Mouse (Mus musculus): ENCODE measurements at regions not wholly inside any gene's neighbourhood (a gene's known extent, or its start where the extent isn't known, plus 50 kb on each side); places are given as distances from the start of the nearest gene placed in this dataset.
"Not testable (repeated sequence)": the region's sequence is repeated elsewhere in the genome, so short reads cannot be mapped to it uniquely, and the experiment has no call there.

DNA sequence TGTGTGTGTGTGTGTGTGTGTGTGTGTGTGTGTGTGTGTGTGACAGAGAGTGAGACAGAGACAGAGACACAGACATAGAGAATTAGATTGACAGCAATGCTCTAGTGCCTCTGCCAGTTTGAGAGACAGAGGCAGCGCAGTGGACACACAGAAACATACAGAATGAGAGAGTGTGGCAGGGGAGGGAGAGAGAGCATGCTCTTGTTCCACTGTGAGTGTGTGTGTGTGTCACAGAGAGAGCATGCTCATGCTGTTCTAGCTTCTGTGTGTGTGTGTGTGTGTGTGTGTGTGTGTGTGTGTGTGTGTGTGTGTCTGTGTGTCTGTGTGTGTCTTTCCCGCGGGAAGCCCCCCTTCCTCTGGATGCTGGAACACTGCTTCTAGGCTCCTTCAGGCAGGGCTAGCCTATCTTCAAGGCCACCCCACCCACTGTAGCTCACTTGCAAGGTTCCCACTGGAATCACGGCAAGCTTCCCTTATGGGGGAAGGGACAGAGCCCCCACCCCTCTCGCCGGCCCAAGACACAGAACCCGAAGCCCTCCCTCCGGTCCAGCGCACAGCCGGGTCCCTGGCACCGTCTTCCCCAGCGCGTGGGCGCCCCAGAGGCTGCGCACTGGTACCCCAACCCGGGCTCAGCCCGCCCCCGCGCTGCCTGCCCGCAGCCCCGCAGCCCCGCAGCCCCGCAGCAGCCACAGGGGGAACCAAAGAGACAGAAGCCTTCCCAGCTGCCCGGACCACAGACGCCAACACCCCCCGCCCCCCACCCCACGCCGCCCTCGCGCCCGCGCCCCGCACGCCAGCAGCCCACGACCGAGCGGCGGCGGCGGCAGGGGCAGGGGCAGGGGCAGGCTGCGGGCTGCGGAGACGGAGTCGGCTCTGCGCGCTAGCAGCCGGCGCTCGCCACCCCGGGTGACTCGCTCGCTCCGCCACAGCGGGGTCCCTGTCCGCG is 84.4 kb downstream of the 1700018G05Rik start:
- not testable (repeated sequence) for H3K4me1 ChIP-seq (ENCODE audit: control insufficient read depth, insufficient read depth, low read length); H3K27me3 ChIP-seq (ENCODE audit: control insufficient read depth, insufficient read depth, low read length); H3K4me2 ChIP-seq (ENCODE audit: low read depth, severe bottlenecking); H3K4me3 ChIP-seq (ENCODE audit: low read depth, low read length); DNase-seq (ENCODE audit: low spot score); H3K36me3 ChIP-seq (ENCODE audit: control insufficient read depth, insufficient read depth, low read length); H3K9me3 ChIP-seq (ENCODE audit: control insufficient read depth, low read length); H3K9ac ChIP-seq (ENCODE audit: low read length); H3K27ac ChIP-seq (replicated peaks; ENCODE audit: low read depth, low read length)
- ATAC-seq (ENCODE audit: insufficient number of reproducible peaks, low FRiP score, low TSS enrichment, low read depth): peak; percentile 72; the same call in 1 of the 2 replicates
- no CpG with 5 or more reads among the region's 56 CpGs for WGBS

DNA sequence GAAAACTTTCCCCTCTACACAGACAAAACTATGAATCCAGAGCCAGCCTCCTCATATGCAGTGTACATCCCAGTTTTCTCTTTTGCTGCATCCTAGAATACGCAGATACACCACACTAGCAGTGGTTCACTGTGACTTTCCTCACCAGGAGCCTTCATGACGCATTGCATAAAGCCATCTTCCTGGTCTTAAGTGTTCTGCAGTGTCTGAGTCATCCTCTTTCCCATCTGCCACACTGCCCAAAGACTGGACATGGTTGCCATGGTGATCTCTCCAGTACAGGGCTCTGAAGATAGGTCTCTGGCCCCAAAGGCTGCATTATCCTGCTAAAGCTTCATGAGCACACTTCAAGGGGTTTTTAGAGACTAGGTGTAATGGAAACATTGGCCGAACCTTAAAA is 65.8 kb downstream of the 1700018G05Rik start:
- ATAC-seq (ENCODE audit: insufficient number of reproducible peaks, low FRiP score, low TSS enrichment, low read depth); H3K9ac ChIP-seq (ENCODE audit: low read length); H3K9me3 ChIP-seq (ENCODE audit: control insufficient read depth, low read length); H3K4me2 ChIP-seq (ENCODE audit: low read depth, severe bottlenecking); H3K4me3 ChIP-seq (ENCODE audit: low read depth, low read length); DNase-seq (ENCODE audit: low spot score); H3K4me1 ChIP-seq (ENCODE audit: control insufficient read depth, insufficient read depth, low read length); H3K36me3 ChIP-seq (ENCODE audit: control insufficient read depth, insufficient read depth, low read length); H3K27me3 ChIP-seq (ENCODE audit: control insufficient read depth, insufficient read depth, low read length); H3K27ac ChIP-seq (replicated peaks; ENCODE audit: low read depth, low read length): not testable (repeated sequence)
- 92% methylated on average over 1 of the region's 3 CpGs for WGBS
